Mouse (Mus musculus) bone marrow macrophage, adult 2 months (primary cell): ENCODE results near the gene Mcoln3.

ENCODE experiments used
- CTCF ChIP-seq: IDR thresholded peaks from 2 replicates; pipeline ENCODE4 v1.5.1; 2012; ENCODE audit warnings: low read depth, mild to moderate bottlenecking, low read length, moderate library complexity
- POLR2A ChIP-seq: IDR thresholded peaks from 2 replicates; pipeline ENCODE4 v1.6.1; 2012; ENCODE audit warnings: mild to moderate bottlenecking, low read depth, low read length, borderline replicate concordance

- no peak for TF ChIP-seq CTCF
- no peak for TF ChIP-seq POLR2A
Measured at GRCm38 (mm10) chr3:146140276-146140675, 23.0 kb downstream of the Mcoln3 start.
